Comparison of ENCODE assay signal across 8 mouse cellular contexts in genomic region chr9:50660431-50660830, GRCm38 (mm10). TPM values are rescaled to one million over a fixed set of nuclear protein-coding genes. Genes with fewer than 3 reads are reported as not detected.
A peak's percentile ranks its signal among the peaks of the same experiment; 100 is the strongest.
DNase-seq lines count a peak whose midpoint lies in the region; ATAC-seq and TF ChIP-seq lines count a peak whose summit lies in the region.

No protein-coding gene starts in this region.

- no peak for TF ChIP-seq POLR2A in brain, embryonic 14.5 days (IDR thresholded peaks at IDR 0.05; ENCODE audit: borderline replicate concordance, extremely low read depth, insufficient read depth, insufficient read length, poor library complexity, severe bottlenecking)

- H3K4me2 ChIP-seq in forebrain, postnatal 0 days (ENCODE audit: low read depth): peak overlapping the region; percentile 76
- H3K4me2 ChIP-seq in hindbrain, embryonic 16.5 days (ENCODE audit: low read length): peak overlapping the region; percentile 86
- peak overlapping the region; percentile 91 for H3K4me2 ChIP-seq in liver, embryonic 12.5 days
- H3K4me2 ChIP-seq in neural tube, embryonic 11.5 days (ENCODE audit: low read depth): peak overlapping the region; percentile 81

- DNase-seq in layer of hippocampus, adult 9-11 months: peak; percentile 17
- no peak for DNase-seq in layer of hippocampus, postnatal 36 days
- peak; percentile 40 for DNase-seq in brain, embryonic 14.5 days (ENCODE audit: low read depth)
- peak; percentile 16 for DNase-seq in forebrain, postnatal 0 days
- peak; percentile 26 for DNase-seq in neural tube, embryonic 11.5 days (ENCODE audit: low spot score)
- no peak for DNase-seq in urinary bladder, postnatal 25 days (ENCODE audit: low spot score)

- H3K4me1 ChIP-seq in forebrain, postnatal 0 days (ENCODE audit: insufficient read depth): no peaks in the 10 kb centered on the region; the same call in 1 of the 2 replicates
- peaks cover 16% of the 10 kb centered on the region for H3K4me1 ChIP-seq in hindbrain, embryonic 16.5 days (ENCODE audit: control insufficient read depth, insufficient read depth, low read depth, low read length)
- H3K4me1 ChIP-seq in liver, embryonic 12.5 days: peaks cover 24% of the 10 kb centered on the region
- peaks cover 8% of the 10 kb centered on the region for H3K4me1 ChIP-seq in neural tube, embryonic 11.5 days (ENCODE audit: control insufficient read depth, insufficient read depth, low read length)

- peak overlapping the region; percentile 85; the same call in 1 of the 2 replicates for H3K9ac ChIP-seq in forebrain, postnatal 0 days
- H3K9ac ChIP-seq in hindbrain, embryonic 16.5 days (ENCODE audit: low read depth, low read length): peak overlapping the region; percentile 54
- H3K9ac ChIP-seq in liver, embryonic 12.5 days: peak overlapping the region; percentile 90
- peak overlapping the region; percentile 18 for H3K9ac ChIP-seq in neural tube, embryonic 11.5 days (ENCODE audit: low read length)

- no peak overlapping the region for H3K27ac ChIP-seq in forebrain, postnatal 0 days (ENCODE audit: low read depth, low read length)
- no peak overlapping the region for H3K27ac ChIP-seq in hindbrain, embryonic 16.5 days (ENCODE audit: low read depth, low read length)
- no peak overlapping the region for H3K27ac ChIP-seq in liver, embryonic 12.5 days
- H3K27ac ChIP-seq in neural tube, embryonic 11.5 days (ENCODE audit: low read depth, low read length): no peak overlapping the region

- H3K27me3 ChIP-seq in forebrain, postnatal 0 days (ENCODE audit: insufficient read depth, low read length): no peaks in the 10 kb centered on the region
- no peaks in the 10 kb centered on the region for H3K27me3 ChIP-seq in hindbrain, embryonic 16.5 days (replicated peaks; ENCODE audit: control insufficient read depth, insufficient read depth, low read length)
- no peaks in the 10 kb centered on the region; the same call in 1 of the 2 replicates for H3K27me3 ChIP-seq in liver, embryonic 12.5 days (replicated peaks)
- H3K27me3 ChIP-seq in neural tube, embryonic 11.5 days (ENCODE audit: control insufficient read depth, insufficient read depth, low read length): no peaks in the 10 kb centered on the region

- ATAC-seq in forebrain, postnatal 0 days: no peak
- ATAC-seq in hindbrain, embryonic 16.5 days: no peak
- ATAC-seq in liver, embryonic 12.5 days: no peak
- ATAC-seq in neural tube, embryonic 11.5 days (ENCODE audit: insufficient read depth, low FRiP score, low TSS enrichment): no peak

- H3K4me3 ChIP-seq in forebrain, postnatal 0 days (ENCODE audit: low read depth, low read length): peak overlapping the region; percentile 76
- H3K4me3 ChIP-seq in hindbrain, embryonic 16.5 days (ENCODE audit: low read length): peak overlapping the region; percentile 97
- peak overlapping the region; percentile 91 for H3K4me3 ChIP-seq in liver, embryonic 12.5 days
- H3K4me3 ChIP-seq in neural tube, embryonic 11.5 days (ENCODE audit: low read depth, low read length): peak overlapping the region; percentile 64

- no peaks in the 10 kb centered on the region for H3K9me3 ChIP-seq in forebrain, postnatal 0 days (ENCODE audit: low read length)
- H3K9me3 ChIP-seq in hindbrain, embryonic 16.5 days (ENCODE audit: control insufficient read depth, low read length): no peaks in the 10 kb centered on the region
- H3K9me3 ChIP-seq in liver, embryonic 12.5 days (replicated peaks): no peaks in the 10 kb centered on the region
- no peaks in the 10 kb centered on the region for H3K9me3 ChIP-seq in neural tube, embryonic 11.5 days (ENCODE audit: control insufficient read depth, low read length)

- 13% methylated on average over 12 of the region's 12 CpGs for WGBS in forebrain, postnatal 0 days
- 14% methylated on average over 12 of the region's 12 CpGs for WGBS in hindbrain, embryonic 16.5 days
- 18% methylated on average over 12 of the region's 12 CpGs for WGBS in liver, embryonic 12.5 days (ENCODE audit: insufficient replicate concordance)
- WGBS in neural tube, embryonic 11.5 days: 16% methylated on average over 12 of the region's 12 CpGs

- no peak for TF ChIP-seq CTCF in brain, embryonic 14.5 days (IDR thresholded peaks at IDR 0.05; ENCODE audit: borderline replicate concordance, extremely low read depth, insufficient read depth, insufficient read length)
- TF ChIP-seq CTCF in forebrain, postnatal 0 days (IDR thresholded peaks at IDR 0.05; ENCODE audit: low read depth): no peak

- peaks cover 10% of the 10 kb centered on the region for H3K36me3 ChIP-seq in forebrain, postnatal 0 days (ENCODE audit: insufficient read depth)
- H3K36me3 ChIP-seq in hindbrain, embryonic 16.5 days (ENCODE audit: control insufficient read depth, insufficient read depth, low read length): 0 out of 2 replicates have a peak, but pooled peaks cover 14% of the 10 kb centered on the region
- peaks cover 22% of the 10 kb centered on the region for H3K36me3 ChIP-seq in liver, embryonic 12.5 days
- no peaks in the 10 kb centered on the region for H3K36me3 ChIP-seq in neural tube, embryonic 11.5 days (ENCODE audit: control insufficient read depth, insufficient read depth, low read length)

RNA-seq across cellular contexts. Expression of gene Dlat, which starts 0.9 kb away (rescaled TPM):
- total RNA-seq in layer of hippocampus, postnatal 36 days (2021): 100 to 1,000 TPM; 134 to 144 TPM
- polyA plus RNA-seq in brain, embryonic 14.5 days (2012; rRNA removed): 25.4 and 32.9 TPM in 2 replicates
- 60.7 and 67.1 TPM in 2 replicates for total RNA-seq in forebrain, postnatal 0 days (2014; rRNA removed)
- polyA plus RNA-seq in forebrain, postnatal 0 days (2015; fragmentation: Nextera tagmentation; extraction: Ambion mirVana): 46.0 and 52.7 TPM in 2 replicates
- polyA plus RNA-seq in hindbrain, embryonic 16.5 days (2015; fragmentation: Nextera tagmentation; extraction: Ambion mirVana): 58.8 and 60.1 TPM in 2 replicates
- 47.2 and 47.9 TPM in 2 replicates for polyA plus RNA-seq in liver, embryonic 12.5 days (2016; fragmentation: Nextera tagmentation; extraction: Ambion mirVana)
- polyA plus RNA-seq in neural tube, embryonic 11.5 days (2014; fragmentation: Nextera tagmentation; extraction: Ambion mirVana): 70.6 and 74.9 TPM in 2 replicates

RNA-seq across cellular contexts. Expression of gene Nkapd1, which starts 43.2 kb away (rescaled TPM):
- 10 to 100 TPM; 18.3 to 22.7 TPM for total RNA-seq in layer of hippocampus, postnatal 36 days (2021)
- polyA plus RNA-seq in brain, embryonic 14.5 days (2012; rRNA removed): 18.4 and 21.5 TPM in 2 replicates
- total RNA-seq in forebrain, postnatal 0 days (2014; rRNA removed): 19.0 and 20.5 TPM in 2 replicates
- polyA plus RNA-seq in forebrain, postnatal 0 days (2015; fragmentation: Nextera tagmentation; extraction: Ambion mirVana): 24.3 TPM in 2 replicates
- polyA plus RNA-seq in hindbrain, embryonic 16.5 days (2015; fragmentation: Nextera tagmentation; extraction: Ambion mirVana): 15.3 and 16.4 TPM in 2 replicates
- 12.5 and 13.1 TPM in 2 replicates for polyA plus RNA-seq in liver, embryonic 12.5 days (2016; fragmentation: Nextera tagmentation; extraction: Ambion mirVana)
- 28.8 and 29.2 TPM in 2 replicates for polyA plus RNA-seq in neural tube, embryonic 11.5 days (2014; fragmentation: Nextera tagmentation; extraction: Ambion mirVana)

RNA-seq across cellular contexts. Expression of gene Pih1d2, which starts 43.3 kb away (rescaled TPM):
- total RNA-seq in layer of hippocampus, postnatal 36 days (2021): 1 to 10 TPM; 2.2 to 3.0 TPM
- 4.6 and 5.1 TPM in 2 replicates for polyA plus RNA-seq in brain, embryonic 14.5 days (2012; rRNA removed)
- total RNA-seq in forebrain, postnatal 0 days (2014; rRNA removed): 4.0 and 5.2 TPM in 2 replicates
- polyA plus RNA-seq in forebrain, postnatal 0 days (2015; fragmentation: Nextera tagmentation; extraction: Ambion mirVana): 4.6 and 6.6 TPM in 2 replicates
- 5.2 and 7.1 TPM in 2 replicates for polyA plus RNA-seq in hindbrain, embryonic 16.5 days (2015; fragmentation: Nextera tagmentation; extraction: Ambion mirVana)
- polyA plus RNA-seq in liver, embryonic 12.5 days (2016; fragmentation: Nextera tagmentation; extraction: Ambion mirVana): 1.9 and 2.4 TPM in 2 replicates
- polyA plus RNA-seq in neural tube, embryonic 11.5 days (2014; fragmentation: Nextera tagmentation; extraction: Ambion mirVana): 4.7 and 5.9 TPM in 2 replicates

RNA-seq across cellular contexts. Expression of gene Timm8b, which starts 56.7 kb away (rescaled TPM):
- 100 to 1,000 TPM; 238 to 241 TPM for total RNA-seq in layer of hippocampus, postnatal 36 days (2021)
- 302 and 372 TPM in 2 replicates for polyA plus RNA-seq in brain, embryonic 14.5 days (2012; rRNA removed)
- total RNA-seq in forebrain, postnatal 0 days (2014; rRNA removed): 234 and 297 TPM in 2 replicates
- 389 and 523 TPM in 2 replicates for polyA plus RNA-seq in forebrain, postnatal 0 days (2015; fragmentation: Nextera tagmentation; extraction: Ambion mirVana)
- polyA plus RNA-seq in hindbrain, embryonic 16.5 days (2015; fragmentation: Nextera tagmentation; extraction: Ambion mirVana): 311 and 364 TPM in 2 replicates
- polyA plus RNA-seq in liver, embryonic 12.5 days (2016; fragmentation: Nextera tagmentation; extraction: Ambion mirVana): 229 and 237 TPM in 2 replicates
- 305 and 307 TPM in 2 replicates for polyA plus RNA-seq in neural tube, embryonic 11.5 days (2014; fragmentation: Nextera tagmentation; extraction: Ambion mirVana)

RNA-seq across cellular contexts. Expression of gene Sdhd, which starts 56.8 kb away (rescaled TPM):
- total RNA-seq in layer of hippocampus, postnatal 36 days (2021): 100 to 1,000 TPM; 114 to 116 TPM
- polyA plus RNA-seq in brain, embryonic 14.5 days (2012; rRNA removed): 141 and 178 TPM in 2 replicates
- total RNA-seq in forebrain, postnatal 0 days (2014; rRNA removed): 151 and 168 TPM in 2 replicates
- 279 and 305 TPM in 2 replicates for polyA plus RNA-seq in forebrain, postnatal 0 days (2015; fragmentation: Nextera tagmentation; extraction: Ambion mirVana)
- 283 and 319 TPM in 2 replicates for polyA plus RNA-seq in hindbrain, embryonic 16.5 days (2015; fragmentation: Nextera tagmentation; extraction: Ambion mirVana)
- 344 and 352 TPM in 2 replicates for polyA plus RNA-seq in liver, embryonic 12.5 days (2016; fragmentation: Nextera tagmentation; extraction: Ambion mirVana)
- polyA plus RNA-seq in neural tube, embryonic 11.5 days (2014; fragmentation: Nextera tagmentation; extraction: Ambion mirVana): 273 and 281 TPM in 2 replicates

Comparison
In these comparisons a context has a peak if more than half of its experiments do, and no peak if none do; other contexts are left out.
1. DNase-seq: peak in layer of hippocampus, adult 9-11 months (single experiment), brain, embryonic 14.5 days (single experiment), forebrain, postnatal 0 days (single experiment) and neural tube, embryonic 11.5 days (single experiment); none in layer of hippocampus, postnatal 36 days (0 of 2) and urinary bladder, postnatal 25 days (single experiment).
2. H3K9ac ChIP-seq: peak in every context shown above with its lines; median percentile 90 in liver, embryonic 12.5 days; 85 in forebrain, postnatal 0 days; 54 in hindbrain, embryonic 16.5 days; 18 in neural tube, embryonic 11.5 days.
3. Peak in every context shown above with its lines, with median percentiles within 50 percentile points of each other: H3K4me2 ChIP-seq and H3K4me3 ChIP-seq.